Mouse (Mus musculus): ENCODE measurements at regions not wholly inside any gene's neighbourhood (a gene's known extent, or its start where the extent isn't known, plus 50 kb on each side); places are given as distances from the start of the nearest gene placed in this dataset.

DNA sequence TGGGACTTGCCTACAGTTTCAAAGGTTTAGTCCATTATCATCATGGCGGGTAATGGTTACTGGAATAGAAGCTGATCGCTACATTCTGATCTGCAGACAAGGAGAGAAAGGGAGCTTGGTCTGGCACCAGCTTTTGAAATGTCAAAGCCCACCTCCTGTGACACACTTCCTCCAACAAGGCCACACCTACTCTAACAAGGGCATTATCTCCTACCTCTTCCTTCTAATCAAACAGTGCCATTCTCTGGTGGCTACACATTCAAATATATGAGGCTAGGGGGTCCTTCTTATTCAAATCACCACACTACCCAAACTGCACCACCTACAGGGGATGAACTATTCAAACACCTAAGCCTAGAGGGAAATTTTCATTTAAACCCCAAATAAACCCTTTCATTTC is 81.9 kb upstream of the Tle4 start:
- Histone ChIP-seq H3K9ac (no peak overlapping the region), H3K9me3 (ENCODE audit: low read length) (no peaks in the 10 kb centered on the region), H3K4me2 (ENCODE audit: low read depth) (no peak overlapping the region), H3K27me3 (ENCODE audit: insufficient read depth, low read length) (no peaks in the 10 kb centered on the region; the same call in 1 of the 2 replicates), H3K36me3 (ENCODE audit: insufficient read depth) (no peaks in the 10 kb centered on the region), H3K4me3 (ENCODE audit: low read depth, low read length) (no peak overlapping the region), H3K27ac (ENCODE audit: low read depth, low read length) (no peak overlapping the region), H3K4me1 (ENCODE audit: insufficient read depth) (no peaks in the 10 kb centered on the region)
- DNase-seq (no peak), ATAC-seq (no peak)
- TF ChIP-seq CTCF (IDR thresholded peaks at IDR 0.05; ENCODE audit: low read depth) = no peak
- 85% methylated on average over 2 of the region's 2 CpGs for WGBS

DNA sequence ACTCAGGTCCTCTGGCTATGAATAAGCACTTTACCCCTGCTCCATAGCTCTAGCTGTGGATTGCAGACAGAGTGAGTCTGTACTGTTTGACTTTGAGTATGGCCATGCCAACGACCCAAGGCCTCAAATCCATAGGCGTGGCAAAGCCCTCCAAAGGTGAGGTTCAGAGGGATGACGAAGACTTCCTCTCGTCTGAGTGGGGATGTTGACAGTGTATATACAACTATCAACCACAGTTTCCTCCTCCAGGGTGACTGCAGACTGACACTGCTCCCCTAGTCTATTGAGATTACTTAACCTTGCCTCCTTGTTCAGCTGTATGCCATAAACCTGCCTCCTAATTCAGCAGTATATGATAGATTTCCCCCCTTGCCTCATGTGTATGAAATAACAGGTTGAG is 80.7 kb upstream of the Tle4 start:
- H3K27me3 ChIP-seq (ENCODE audit: insufficient read depth, low read length) = peaks cover 1% of the 10 kb centered on the region; the same call in 1 of the 2 replicates
- H3K9ac ChIP-seq = no peak overlapping the region
- H3K4me1 ChIP-seq (ENCODE audit: insufficient read depth) = no peaks in the 10 kb centered on the region
- DNase-seq (no peak), ATAC-seq (no peak)
- H3K4me2 ChIP-seq (ENCODE audit: low read depth) = no peak overlapping the region
- TF ChIP-seq CTCF (IDR thresholded peaks at IDR 0.05; ENCODE audit: low read depth) = no peak
- H3K4me3 ChIP-seq (ENCODE audit: low read depth, low read length) = no peak overlapping the region
- H3K27ac ChIP-seq (ENCODE audit: low read depth, low read length) = no peak overlapping the region
- no peaks in the 10 kb centered on the region for H3K36me3 ChIP-seq (ENCODE audit: insufficient read depth)
- no peaks in the 10 kb centered on the region for H3K9me3 ChIP-seq (ENCODE audit: low read length)
- WGBS = 89% methylated on average over 4 of the region's 4 CpGs

DNA sequence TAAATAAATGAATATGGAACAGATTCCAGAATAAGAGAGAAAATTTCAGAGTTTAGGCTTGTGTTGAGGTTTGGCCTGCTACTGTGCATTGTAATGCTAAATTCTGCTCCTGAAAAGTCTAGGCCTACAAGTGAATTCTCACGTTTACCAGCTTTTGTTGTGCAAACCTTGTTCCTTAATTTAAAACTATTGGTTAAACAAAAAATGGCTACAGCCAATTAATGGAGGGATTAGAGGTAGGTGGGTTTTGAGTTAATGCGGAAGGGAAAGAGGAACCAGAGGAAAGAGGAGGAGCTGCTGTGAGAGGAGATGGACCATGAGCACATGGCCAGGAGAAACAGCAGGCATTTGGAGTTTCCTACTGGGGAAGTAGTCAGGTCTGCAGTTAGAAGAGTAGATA is 79.1 kb upstream of the Tle4 start:
- H3K4me3 ChIP-seq (ENCODE audit: low read depth, low read length) = no peak overlapping the region
- ATAC-seq (no peak), DNase-seq (no peak)
- H3K4me1 ChIP-seq (ENCODE audit: insufficient read depth) = no peaks in the 10 kb centered on the region
- 19% methylated on average over 2 of the region's 2 CpGs for WGBS
- no peak overlapping the region for H3K9ac ChIP-seq
- TF ChIP-seq CTCF (IDR thresholded peaks at IDR 0.05; ENCODE audit: low read depth) = no peak
- peaks cover 8% of the 10 kb centered on the region; the same call in 1 of the 2 replicates for H3K27me3 ChIP-seq (ENCODE audit: insufficient read depth, low read length)
- H3K9me3 ChIP-seq (ENCODE audit: low read length) = no peaks in the 10 kb centered on the region
- no peak overlapping the region for H3K4me2 ChIP-seq (ENCODE audit: low read depth)
- H3K36me3 ChIP-seq (ENCODE audit: insufficient read depth) = no peaks in the 10 kb centered on the region
- no peak overlapping the region for H3K27ac ChIP-seq (ENCODE audit: low read depth, low read length)

DNA sequence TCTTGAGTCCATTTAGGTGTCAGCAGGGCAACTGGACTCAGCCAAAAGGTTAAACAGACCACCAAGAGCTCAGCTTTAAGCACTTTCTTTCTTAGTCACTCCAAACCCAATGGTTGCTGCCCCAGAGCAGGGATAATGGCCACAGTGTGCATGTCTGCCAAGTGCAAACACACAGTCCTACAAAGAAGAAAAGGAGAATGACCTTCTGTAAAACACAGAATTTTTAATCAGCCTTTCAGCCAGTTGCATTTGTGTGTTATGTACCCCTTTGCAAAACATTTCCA is 72.9 kb upstream of the Tle4 start:
- Histone ChIP-seq H3K4me3 (ENCODE audit: low read depth, low read length) (no peak overlapping the region), H3K27me3 (ENCODE audit: insufficient read depth, low read length) (peaks cover 8% of the 10 kb centered on the region; the same call in 1 of the 2 replicates), H3K4me1 (ENCODE audit: insufficient read depth) (no peaks in the 10 kb centered on the region), H3K4me2 (ENCODE audit: low read depth) (no peak overlapping the region), H3K27ac (ENCODE audit: low read depth, low read length) (no peak overlapping the region), H3K9me3 (ENCODE audit: low read length) (no peaks in the 10 kb centered on the region), H3K9ac (no peak overlapping the region), H3K36me3 (ENCODE audit: insufficient read depth) (no peaks in the 10 kb centered on the region)
- TF ChIP-seq CTCF (IDR thresholded peaks at IDR 0.05; ENCODE audit: low read depth) = no peak
- DNase-seq = peak; percentile 39
- ATAC-seq = peak; percentile 83

DNA sequence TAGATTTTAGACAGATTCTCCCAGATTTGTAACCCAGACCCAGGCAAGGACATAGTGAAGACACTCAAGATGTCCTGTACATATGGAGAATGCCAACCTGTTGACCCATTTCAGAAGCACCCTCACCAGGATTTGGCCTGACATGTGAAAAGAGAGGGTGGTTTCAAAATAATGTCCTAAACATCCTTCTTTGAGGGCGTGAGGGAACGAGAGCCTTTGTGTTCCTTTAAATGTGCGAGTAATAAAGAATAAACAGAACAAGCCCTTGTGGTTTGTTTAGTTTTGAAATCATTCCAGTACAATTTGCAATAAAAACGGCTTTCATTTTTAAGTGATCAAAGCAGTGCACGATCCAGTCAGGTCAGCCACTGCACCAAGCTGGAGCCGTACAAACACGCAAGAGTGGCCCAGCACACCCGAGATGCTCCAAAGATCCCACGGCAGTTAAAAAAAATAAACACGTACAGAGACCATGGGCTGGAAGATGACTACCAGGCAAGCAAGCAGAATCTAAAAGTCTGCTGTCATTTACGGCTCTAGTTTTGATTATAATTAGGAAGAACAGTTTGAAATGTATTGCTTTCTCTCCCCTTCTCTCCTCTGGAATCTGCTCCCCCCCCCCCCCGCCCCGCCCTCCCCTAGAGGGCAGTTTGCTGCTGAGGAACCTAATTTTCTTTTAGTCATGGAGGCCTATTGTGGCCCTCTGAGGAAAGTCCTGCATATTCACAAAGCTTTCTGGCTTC is 72.4 kb upstream of the Tle4 start:
- H3K9me3 ChIP-seq (ENCODE audit: low read length) = no peaks in the 10 kb centered on the region
- ATAC-seq = peak; percentile 62
- H3K4me3 ChIP-seq (ENCODE audit: low read depth, low read length) = no peak overlapping the region
- WGBS = 11% methylated on average over 12 of the region's 13 CpGs
- H3K4me1 ChIP-seq (ENCODE audit: insufficient read depth) = no peaks in the 10 kb centered on the region
- H3K9ac ChIP-seq = no peak overlapping the region
- no peak for TF ChIP-seq CTCF (IDR thresholded peaks at IDR 0.05; ENCODE audit: low read depth)
- H3K4me2 ChIP-seq (ENCODE audit: low read depth) = 0 out of 2 replicates have a peak overlapping the region, but pooled peaks have one; percentile 31
- no peak overlapping the region for H3K27ac ChIP-seq (ENCODE audit: low read depth, low read length)
- H3K36me3 ChIP-seq (ENCODE audit: insufficient read depth) = no peaks in the 10 kb centered on the region
- DNase-seq = no peak
- H3K27me3 ChIP-seq (ENCODE audit: insufficient read depth, low read length) = peaks cover 8% of the 10 kb centered on the region; the same call in 1 of the 2 replicates

DNA sequence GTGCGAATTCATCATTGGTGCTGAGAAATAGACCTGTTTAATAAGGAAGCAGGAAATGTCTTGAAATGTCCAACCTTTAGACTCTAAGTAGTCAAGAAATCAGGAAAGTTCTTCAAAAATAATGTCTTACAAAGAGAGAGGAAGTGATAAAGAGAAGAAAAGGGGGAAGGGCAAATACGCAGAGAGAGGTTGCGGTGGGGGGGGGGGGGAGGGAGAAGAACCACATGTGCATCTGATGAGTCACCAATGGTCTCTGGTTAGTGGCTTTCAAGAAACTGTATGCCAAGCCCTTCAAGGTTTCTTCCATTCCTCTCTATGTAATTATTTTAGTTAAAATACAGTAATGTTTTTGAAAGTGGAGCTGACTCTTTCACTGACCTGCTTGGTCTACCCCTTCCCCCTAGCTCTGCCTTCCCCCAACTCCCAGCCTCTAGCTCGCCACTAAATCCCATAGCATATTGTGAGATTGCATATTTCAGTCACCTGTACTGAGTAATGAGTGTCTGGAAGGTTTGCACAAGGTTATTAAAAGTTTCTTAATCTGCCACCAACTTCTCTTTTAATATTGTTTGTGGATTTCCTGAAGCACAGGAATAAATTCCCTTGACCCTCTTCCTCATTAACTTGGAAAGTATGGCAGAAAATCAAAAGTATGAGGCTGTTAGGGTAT is 70.8 kb upstream of the Tle4 start:
- Histone ChIP-seq H3K4me1 (ENCODE audit: insufficient read depth) (no peaks in the 10 kb centered on the region), H3K36me3 (ENCODE audit: insufficient read depth) (no peaks in the 10 kb centered on the region), H3K9ac (no peak overlapping the region), H3K27me3 (ENCODE audit: insufficient read depth, low read length) (peaks cover 7% of the 10 kb centered on the region; the same call in 1 of the 2 replicates), H3K27ac (ENCODE audit: low read depth, low read length) (no peak overlapping the region), H3K4me3 (ENCODE audit: low read depth, low read length) (no peak overlapping the region), H3K4me2 (ENCODE audit: low read depth) (no peak overlapping the region), H3K9me3 (ENCODE audit: low read length) (no peaks in the 10 kb centered on the region)
- no peak for DNase-seq
- TF ChIP-seq CTCF (IDR thresholded peaks at IDR 0.05; ENCODE audit: low read depth) = no peak
- WGBS = 91% methylated on average over 4 of the region's 4 CpGs
- ATAC-seq = no peak

DNA sequence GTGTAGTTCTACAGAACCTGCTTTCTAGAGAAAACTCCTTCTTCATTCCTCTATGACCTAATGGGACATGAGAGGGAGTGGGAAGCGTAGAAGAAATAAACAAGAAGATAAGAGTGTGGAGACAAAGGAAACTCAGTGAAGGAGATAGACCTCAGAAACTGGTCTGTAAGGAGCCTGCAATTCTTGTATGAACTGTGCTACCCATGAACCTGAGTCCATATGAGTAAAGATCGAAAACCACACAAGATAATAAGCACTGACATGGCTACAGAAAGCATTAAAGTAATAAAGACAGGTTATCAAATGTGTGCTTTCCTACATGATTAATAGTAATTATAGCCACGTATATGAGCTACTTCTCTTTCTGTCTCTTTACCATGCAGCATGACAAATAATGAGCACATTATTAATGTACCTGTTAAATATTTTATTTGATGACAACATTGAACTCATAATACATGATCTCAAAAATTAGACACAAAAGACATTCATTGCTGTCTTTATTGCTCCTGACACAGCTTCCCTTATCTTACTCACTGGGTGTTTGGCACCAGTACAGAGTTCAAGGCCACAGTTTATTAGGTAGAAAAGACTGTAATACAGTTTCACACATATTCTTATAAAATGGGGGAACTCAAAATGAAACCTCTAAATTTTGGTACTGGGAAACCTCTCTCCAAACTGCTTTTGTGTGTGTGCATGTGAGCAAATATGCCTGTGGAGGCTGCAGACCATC is 67.0 kb upstream of the Tle4 start:
- H3K4me2 ChIP-seq (ENCODE audit: low read depth) = no peak overlapping the region
- H3K4me1 ChIP-seq (ENCODE audit: insufficient read depth) = no peaks in the 10 kb centered on the region
- H3K27ac ChIP-seq (ENCODE audit: low read depth, low read length) = no peak overlapping the region
- DNase-seq (no peak), ATAC-seq (no peak)
- no peak overlapping the region for H3K9ac ChIP-seq
- WGBS = 91% methylated on average over 3 of the region's 3 CpGs
- no peaks in the 10 kb centered on the region for H3K36me3 ChIP-seq (ENCODE audit: insufficient read depth)
- H3K4me3 ChIP-seq (ENCODE audit: low read depth, low read length) = no peak overlapping the region
- H3K9me3 ChIP-seq (ENCODE audit: low read length) = no peaks in the 10 kb centered on the region
- H3K27me3 ChIP-seq (ENCODE audit: insufficient read depth, low read length) = peaks cover 7% of the 10 kb centered on the region; the same call in 1 of the 2 replicates
- TF ChIP-seq CTCF (IDR thresholded peaks at IDR 0.05; ENCODE audit: low read depth) = no peak
